Mouse (Mus musculus): ENCODE data around the gene Scgn. TPM values are rescaled to one million over a fixed set of nuclear protein-coding genes. Genes with fewer than 3 reads are reported as not detected.

Scgn gene
- total RNA-seq, 4 experiments from 2014 or later: 1.4 to 2.8 (median 2.1) TPM

- peak in 1 of 2 experiments; percentile 31 for DNase-seq (ENCODE audit: low spot score in 2 of 2)
These were observed 52.3 kb downstream of the Scgn start for GRCm38 (mm10) chr13:23938699-23939098.

GRCm38 (mm10) chr13:23934211-23934520 lies 56.8 kb downstream of the Scgn start, which contains the start of gene Hist1h2aa:
Gene Hist1h2aa (plus strand): TSS chr13:23934462.
- DNase-seq (ENCODE audit: low spot score in 2 of 2): no peak

- DNase-seq (ENCODE audit: low spot score in 2 of 2): no peak
These were observed 57.4 kb downstream of the Scgn start, which contains the start of gene Hist1h2ba for GRCm38 (mm10) chr13:23933421-23934210. Gene Hist1h2ba (minus strand): TSS chr13:23934156.

- no peak for DNase-seq (ENCODE audit: low spot score in 2 of 2)
These were observed 60.1 kb downstream of the Scgn start for GRCm38 (mm10) chr13:23930904-23931303.

GRCm38 (mm10) chr13:23930461-23930860 lies 60.6 kb downstream of the Scgn start:
- DNase-seq (ENCODE audit: low spot score in 2 of 2): no peak

- DNase-seq (ENCODE audit: low spot score in 2 of 2): no peak
These were observed 62.4 kb downstream of the Scgn start for GRCm38 (mm10) chr13:23928637-23929036.

GRCm38 (mm10) chr13:23925792-23926191 lies 65.2 kb downstream of the Scgn start:
- DNase-seq (ENCODE audit: low spot score in 2 of 2): no peak

- no peak for DNase-seq (ENCODE audit: low spot score in 2 of 2)
These were observed 73.3 kb downstream of the Scgn start for GRCm38 (mm10) chr13:23917674-23918073.

GRCm38 (mm10) chr13:23916132-23916531 lies 74.9 kb downstream of the Scgn start:
- DNase-seq (ENCODE audit: low spot score in 2 of 2): no peak

- DNase-seq (ENCODE audit: low spot score in 2 of 2): no peak
These were observed 76.4 kb downstream of the Scgn start, which contains the start of gene Slc17a4 for GRCm38 (mm10) chr13:23914376-23915167. Gene Slc17a4 (minus strand): TSS chr13:23915009.

- DNase-seq (ENCODE audit: low spot score in 2 of 2): no peak
These were observed 77.2 kb downstream of the Scgn start for GRCm38 (mm10) chr13:23913791-23914306.

GRCm38 (mm10) chr13:23911335-23911734 lies 79.7 kb downstream of the Scgn start:
- DNase-seq (ENCODE audit: low spot score in 2 of 2): no peak

- DNase-seq (ENCODE audit: low spot score in 2 of 2): no peak
These were observed 80.9 kb downstream of the Scgn start for GRCm38 (mm10) chr13:23910121-23910520.

- DNase-seq (ENCODE audit: low spot score in 2 of 2): no peak
These were observed 84.1 kb downstream of the Scgn start for GRCm38 (mm10) chr13:23906906-23907305.

Small RNA genes lying within 50 kb of the gene (microRNA-seq; reads per million reads assigned to microRNA genes)
- gene Gm44344: 0 reads per million in 2 experiments

Other genes with a start within 250 kb of the Scgn start
- gene Hist1h3c, start 245.6 kb downstream of the Scgn start, total RNA-seq (2022): 1 to 10 TPM in 3 of 4 experiments, not detected in 1; 1.7 to 3.1 (median 2.7) TPM
- 10 to 100 TPM; 14.1 to 21.7 (median 16.7) TPM for gene Hist1h2bb, start 244.5 kb downstream of the Scgn start, total RNA-seq (2022)
- 10 to 100 TPM; 18.6 to 28.1 (median 23.5) TPM for gene Hist1h2ab, start 240.1 kb downstream of the Scgn start, total RNA-seq (2022)
- 10 to 100 TPM in 2 of 4 experiments, 1 to 10 TPM in 2; 3.1 to 10.4 (median 8.0) TPM for gene Hist1h3b, start 238.9 kb downstream of the Scgn start, total RNA-seq (2022)
- gene Hist1h4b, start 234.2 kb downstream of the Scgn start, total RNA-seq (2022): 10 to 100 TPM; 47.4 to 67.0 (median 59.9) TPM
- 10 to 100 TPM; 31.9 to 42.9 (median 37.9) TPM for gene Hist1h4a, start 230.0 kb downstream of the Scgn start, total RNA-seq (2022)
- gene Hist1h3a, start 228.8 kb downstream of the Scgn start, total RNA-seq (2022): 10 to 100 TPM; 22.7 to 39.9 (median 29.0) TPM
- 10 to 100 TPM; 12.6 to 19.3 (median 16.9) TPM for gene Hist1h1a, start 227.5 kb downstream of the Scgn start, total RNA-seq (2022)
- not detected for gene Trim38, start 221.3 kb downstream of the Scgn start, total RNA-seq (2022)
- gene Slc17a2, start 184.2 kb downstream of the Scgn start, total RNA-seq (2022): not detected
- gene Slc17a3, start 151.8 kb downstream of the Scgn start, total RNA-seq (2022): not detected
- not detected for gene Slc17a1, start 123.5 kb downstream of the Scgn start, total RNA-seq (2022)
- gene Slc17a4, start 76.2 kb downstream of the Scgn start, total RNA-seq (2022): not detected
- gene Hist1h2ba, start 57.1 kb downstream of the Scgn start, total RNA-seq (2022): not detected
- gene Hist1h2aa, start 56.8 kb downstream of the Scgn start, total RNA-seq (2022): not detected